Mouse (Mus musculus) heart, adult 2 months (tissue): ENCODE measurements around the gene Rap1gap.

Experiments used
- CTCF ChIP-seq: fragments of 200-600 bp; IDR thresholded peaks from 2 replicates; pipeline ENCODE4 v1.8.1; 2022; ENCODE audit warnings: antibody characterized with exemption, mild to moderate bottlenecking, moderate library complexity
- POLR2A ChIP-seq: fragments of 200-500 bp; IDR thresholded peaks from 2 replicates; pipeline ENCODE4 v1.6.1; 2011; ENCODE audit warnings: mild to moderate bottlenecking, low read depth, low read length, control low read depth; ENCODE audit not compliant: insufficient read depth

DNA sequence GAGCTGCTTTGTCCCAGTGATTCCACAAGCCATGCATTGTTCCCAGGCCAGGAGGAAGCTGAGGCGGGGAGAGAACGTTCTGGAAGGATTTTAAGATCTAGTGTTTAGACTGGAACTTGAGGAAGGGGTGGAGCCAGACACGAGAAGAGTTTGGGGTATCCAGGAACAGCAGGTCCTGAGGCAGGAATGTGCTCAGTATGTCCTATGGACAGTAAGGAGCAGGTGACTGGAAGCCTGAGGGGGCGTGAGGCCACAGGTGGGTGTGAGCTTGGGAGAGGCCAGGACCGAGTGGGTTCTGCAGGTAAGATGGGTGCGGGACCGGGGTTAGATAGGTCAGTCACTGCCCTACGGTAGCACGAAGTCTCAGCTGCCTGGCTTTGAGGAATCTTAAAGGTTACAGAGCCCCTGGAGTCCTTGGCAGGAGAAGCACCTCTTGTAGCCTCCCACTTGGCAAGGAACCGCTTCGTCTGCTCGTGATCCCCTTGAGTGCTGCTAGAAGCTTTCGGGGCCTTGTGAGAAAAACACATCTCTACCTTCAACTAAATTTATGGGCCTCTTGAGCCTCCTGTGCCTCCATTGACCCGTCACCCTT, 22.8 kb downstream of the Rap1gap start:
- TF ChIP-seq POLR2A (no peak), CTCF (no peak)
